Mouse (Mus musculus) gastrocnemius, postnatal 10 days (tissue): ENCODE measurements around the gene Trex2. TPM values are rescaled to one million over a fixed set of nuclear protein-coding genes. Genes with fewer than 3 reads are reported as not detected.
"Not testable (repeated sequence)": the region's sequence is repeated elsewhere in the genome, so short reads cannot be mapped to it uniquely, and the experiment has no call there.

Experiments used
- DNase-seq: peaks from one replicate; pipeline ENCODE4 v3.0.0; 2021; ENCODE audit warnings: mixed read lengths
- total RNA-seq, 2 experiments: library from RNA; stranded (reverse); gene quantifications; 2 replicates each; pipeline ENCODE4 v1.2.3; 2021

Gene Trex2
- total RNA-seq, 2 experiments from 2014 or later: not detected

GRCm38 (mm10) chrX:73430036-73430435 lies 5.1 kb downstream of the Trex2 start:
- DNase-seq: no peak

GRCm38 (mm10) chrX:73412767-73413166 lies 22.4 kb downstream of the Trex2 start:
- no peak for DNase-seq

GRCm38 (mm10) chrX:73410880-73411517 lies 24.1 kb downstream of the Trex2 start, which contains the start of gene Zfp92:
Zfp92 (plus strand) TSS chrX:73411096.
- no peak for DNase-seq

GRCm38 (mm10) chrX:73401616-73402015 lies 33.5 kb downstream of the Trex2 start:
- no peak for DNase-seq

- DNase-seq: no peak
These were observed 34.2 kb downstream of the Trex2 start for GRCm38 (mm10) chrX:73400951-73401350.

GRCm38 (mm10) chrX:73398636-73399035 lies 36.5 kb downstream of the Trex2 start, which contains the start of gene Gm18336:
Gm18336 (minus strand) TSS chrX:73398736.
- not testable (repeated sequence) for DNase-seq

- DNase-seq: no peak
These were observed 38.7 kb downstream of the Trex2 start for GRCm38 (mm10) chrX:73396446-73396845.

GRCm38 (mm10) chrX:73391481-73391880 lies 43.7 kb downstream of the Trex2 start:
- DNase-seq: no peak

GRCm38 (mm10) chrX:73384924-73385323 lies 50.2 kb downstream of the Trex2 start:
- no peak for DNase-seq

- no peak for DNase-seq
These were observed 50.7 kb downstream of the Trex2 start for GRCm38 (mm10) chrX:73384419-73384818.

Other genes starting within 250 kb of the Trex2 start
- 1 to 10 TPM; 6.6 to 8.4 TPM for gene Xlr3b, start 243.1 kb downstream of the Trex2 start, total RNA-seq
- gene Xlr4b, start 221.0 kb downstream of the Trex2 start, total RNA-seq: not detected
- 1 to 10 TPM; 7.5 to 8.2 TPM for gene F8a, start 207.1 kb downstream of the Trex2 start, total RNA-seq
- gene Xlr4c, start 192.2 kb downstream of the Trex2 start, total RNA-seq: under 1 TPM in 1 of 2 experiments, not detected in 1; 0.80 TPM
- gene Xlr3c, start 170.0 kb downstream of the Trex2 start, total RNA-seq: under 1 TPM; 0.38 to 0.45 TPM
- gene Xlr5a, start 142.4 kb downstream of the Trex2 start, total RNA-seq: not detected
- not detected for gene Xlr5c, start 142.4 kb downstream of the Trex2 start, total RNA-seq
- gene Gm45015, start 98.5 kb downstream of the Trex2 start, total RNA-seq: not detected
- 10 to 100 TPM in 1 of 2 experiments, 1 to 10 TPM in 1; 8.5 to 12.8 TPM for gene Zfp275, start 92.7 kb downstream of the Trex2 start, total RNA-seq
- gene Gm18336, start 36.6 kb downstream of the Trex2 start, total RNA-seq: not detected
- under 1 TPM in 1 of 2 experiments, not detected in 1; 0.05 TPM for gene Zfp92, start 24.2 kb downstream of the Trex2 start, total RNA-seq
- 10 to 100 TPM; 21.2 to 25.1 TPM for gene Haus7, start 23.7 kb upstream of the Trex2 start, total RNA-seq
- 100 to 1,000 TPM; 303 to 408 TPM for gene Bgn, start 48.3 kb upstream of the Trex2 start, total RNA-seq
- 1 to 10 TPM; 7.8 to 8.4 TPM for gene Atp2b3, start 67.7 kb upstream of the Trex2 start, total RNA-seq
- under 1 TPM; 0.09 to 0.11 TPM for gene Dusp9, start 204.1 kb upstream of the Trex2 start, total RNA-seq
- 10 to 100 TPM; 13.1 to 15.1 TPM for gene Pnck, start 224.8 kb upstream of the Trex2 start, total RNA-seq
- gene Slc6a8, start 237.8 kb upstream of the Trex2 start, total RNA-seq: 10 to 100 TPM; 48.5 to 50.7 TPM